Mouse (Mus musculus): Measurements from ENCODE around the gene Lrguk.
A peak's percentile ranks its signal among the peaks of the same experiment; 100 is the strongest.

Gene Lrguk

DNA sequence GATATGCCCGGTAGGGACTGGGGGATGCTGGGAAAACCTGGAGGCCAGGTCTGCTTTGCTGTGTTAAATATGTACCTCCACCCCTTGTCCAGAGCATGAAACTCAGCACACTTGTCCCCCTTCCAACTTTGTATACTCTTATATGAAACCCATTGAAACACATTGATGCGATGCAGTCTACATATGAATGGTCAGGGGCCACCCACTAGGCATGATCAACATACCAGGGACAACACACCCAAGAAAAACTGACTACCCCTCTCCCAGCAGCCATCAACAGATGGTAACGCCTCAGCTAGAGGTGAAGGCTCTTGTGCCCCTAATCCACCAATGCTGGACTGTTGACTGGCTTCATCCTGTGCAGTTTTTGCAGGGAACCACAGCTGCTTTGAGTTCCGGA lies 150.7 kb downstream of the Lrguk start:
- no peak for DNase-seq

DNA sequence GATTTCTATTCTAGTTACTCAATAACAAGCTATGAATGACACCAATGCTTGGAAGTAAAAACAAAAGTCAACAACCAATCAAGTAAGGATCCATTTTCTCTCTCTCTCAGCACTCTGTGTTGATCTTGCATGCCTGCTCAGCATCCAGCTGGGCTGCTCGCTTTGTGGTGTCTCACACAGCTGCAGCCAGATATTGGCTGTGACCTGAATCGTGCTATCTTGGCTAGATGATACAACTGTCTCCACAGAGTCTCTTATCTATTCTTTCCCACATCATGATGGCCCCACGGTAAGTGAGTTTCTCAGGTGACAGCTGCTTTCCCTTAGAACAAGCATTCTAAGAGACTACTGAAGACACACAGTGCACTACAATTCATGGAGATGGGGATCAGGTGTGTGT lies 152.7 kb downstream of the Lrguk start:
- DNase-seq: peak; percentile 70

DNA sequence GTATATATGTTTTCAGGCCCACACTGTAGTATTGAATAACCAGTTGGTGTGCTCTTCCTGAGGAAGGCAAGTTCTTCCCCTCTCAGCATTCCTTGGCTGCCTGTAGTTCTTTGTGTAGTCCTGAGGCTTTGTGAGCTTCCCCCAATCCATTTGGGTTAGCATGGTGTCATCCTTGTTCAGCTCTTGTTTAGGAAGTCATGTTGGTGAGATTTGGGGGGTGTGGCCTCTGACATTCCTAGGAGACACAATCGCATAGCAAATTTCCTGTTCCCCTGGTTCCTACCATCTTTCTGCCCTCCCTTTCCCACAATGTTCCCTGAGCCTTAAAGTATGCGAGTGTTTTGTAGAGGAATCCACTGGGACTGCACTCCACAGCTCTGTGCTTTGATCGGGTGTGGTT lies 154.1 kb downstream of the Lrguk start:
- no peak for DNase-seq

All from thymus, postnatal 14 days (tissue).